Mouse (Mus musculus): ENCODE measurements around the gene Gm49450. TPM values are rescaled to one million over a fixed set of nuclear protein-coding genes. Genes with fewer than 3 reads are reported as not detected.

Gm49450 gene
- polyA plus RNA-seq (2016; fragmentation: Nextera tagmentation; extraction: Ambion mirVana) = not detected in 2 replicates

DNA sequence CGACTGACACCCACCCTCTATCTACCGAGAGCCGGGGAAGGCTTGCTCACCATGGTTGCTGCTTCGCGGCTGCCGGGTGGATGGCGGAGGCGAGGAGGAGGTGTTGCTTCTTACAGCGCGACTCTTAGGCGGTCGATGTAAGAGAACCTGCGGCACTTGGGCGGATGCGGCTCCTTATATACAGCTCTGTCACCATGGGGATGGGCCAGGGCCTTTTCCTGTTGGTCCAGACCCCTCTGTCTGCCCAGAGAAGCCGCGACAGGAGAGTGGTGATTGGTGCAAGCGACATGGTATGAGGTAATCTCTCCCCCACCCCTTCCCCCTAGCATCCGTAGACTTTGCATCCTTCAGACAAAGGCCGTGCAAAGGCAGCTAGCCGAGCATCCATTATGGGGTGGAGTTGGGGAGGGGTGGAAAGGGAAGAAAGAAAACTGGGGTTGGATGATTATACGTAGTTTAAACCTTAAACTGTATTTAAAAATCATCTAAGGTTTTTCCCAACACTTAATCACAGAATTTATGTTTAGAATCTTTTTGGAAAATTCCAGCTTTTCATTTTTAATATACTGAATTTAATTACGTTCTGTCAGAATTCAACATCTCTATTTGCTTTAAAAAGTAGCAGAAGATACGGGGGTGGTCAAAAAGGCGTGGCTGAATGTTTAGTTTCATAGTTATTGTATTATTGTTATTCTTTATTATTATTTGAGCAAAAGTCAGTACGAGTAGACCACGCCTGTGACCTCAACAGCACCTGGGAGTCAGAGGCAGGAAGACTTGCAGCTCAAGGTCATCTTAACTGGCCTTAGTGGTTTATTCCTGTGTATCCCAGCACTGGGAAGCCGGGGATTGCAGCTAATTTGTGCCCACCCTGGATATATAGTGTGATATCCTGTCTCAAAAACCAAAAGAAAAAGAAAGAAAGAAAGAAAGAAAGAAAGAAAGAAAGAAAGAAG, at the start of gene Gm49450, which contains the start of gene Tuba1a:
Gene Gm49450, minus strand, starts transcription at position 151 of the 956 bp plus-strand sequence.
Gene Tuba1a, minus strand, starts transcription at position 303 of the 956 bp plus-strand sequence.
- H3K27me3 ChIP-seq (ENCODE audit: insufficient read depth, poor library complexity, severe bottlenecking) = no peaks in the 10 kb centered on the region
- 8% methylated on average over 28 of the region's 28 CpGs for WGBS
- H3K4me1 ChIP-seq = peaks cover 22% of the 10 kb centered on the region
- DNase-seq (ENCODE audit: low spot score) = peak; percentile 99
- H3K4me3 ChIP-seq = peak within 1 kb of the TSS; percentile 84
- peak within 1 kb of the TSS; percentile 91 for H3K27ac ChIP-seq
- peaks cover 14% of the 10 kb centered on the region for H3K36me3 ChIP-seq
- no peaks in the 10 kb centered on the region for H3K9me3 ChIP-seq

- Histone ChIP-seq H3K27me3 (ENCODE audit: insufficient read depth, poor library complexity, severe bottlenecking) (peaks cover 7% of the 10 kb centered on the region; the same call in 1 of the 2 replicates), H3K4me1 (peaks cover 43% of the 10 kb centered on the region), H3K36me3 (no peaks in the 10 kb centered on the region), H3K9me3 (no peaks in the 10 kb centered on the region), H3K4me3 (peak overlapping the region; percentile 48), H3K27ac (peak overlapping the region; percentile 80)
- WGBS = 8% methylated on average over 17 of the region's 17 CpGs
- no peak for DNase-seq (ENCODE audit: low spot score)
These were observed 48.1 kb upstream of the Gm49450 start for GRCm38 (mm10) chr15:99001451-99001931.

- Histone ChIP-seq H3K36me3 (no peaks in the 10 kb centered on the region), H3K27me3 (ENCODE audit: insufficient read depth, poor library complexity, severe bottlenecking) (peaks cover 7% of the 10 kb centered on the region; the same call in 1 of the 2 replicates), H3K4me1 (peaks cover 48% of the 10 kb centered on the region), H3K4me3 (peak overlapping the region; percentile 48), H3K9me3 (no peaks in the 10 kb centered on the region), H3K27ac (peak overlapping the region; percentile 80)
- no peak for DNase-seq (ENCODE audit: low spot score)
- WGBS = 33% methylated on average over 14 of the region's 14 CpGs
These were observed 47.4 kb upstream of the Gm49450 start for GRCm38 (mm10) chr15:99000535-99001283.

DNA sequence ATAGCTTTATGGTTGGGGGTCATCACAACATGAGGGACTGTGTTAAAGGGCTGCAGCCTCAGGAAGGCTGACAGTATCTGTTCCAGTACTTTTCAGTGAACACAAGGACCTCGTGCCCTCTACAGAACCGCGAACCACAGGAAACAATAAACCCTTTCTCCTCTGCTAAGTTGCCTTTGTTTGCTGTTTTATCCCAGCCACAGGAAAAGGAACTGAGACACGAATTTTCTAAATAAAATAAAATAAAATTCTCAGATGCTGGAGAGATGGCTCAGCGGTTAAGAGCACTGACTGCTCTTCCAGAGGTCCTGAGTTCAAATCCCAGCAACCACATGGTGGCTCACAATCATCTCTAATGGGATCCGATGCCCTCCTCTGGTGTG, 45.4 kb upstream of the Gm49450 start:
- peak overlapping the region; percentile 88 for H3K27ac ChIP-seq
- no peaks in the 10 kb centered on the region for H3K9me3 ChIP-seq
- H3K4me3 ChIP-seq = no peak overlapping the region; the same call in 1 of the 2 replicates
- peaks cover 7% of the 10 kb centered on the region; the same call in 1 of the 2 replicates for H3K27me3 ChIP-seq (ENCODE audit: insufficient read depth, poor library complexity, severe bottlenecking)
- no peak for DNase-seq (ENCODE audit: low spot score)
- WGBS = 47% methylated on average over 6 of the region's 6 CpGs
- no peaks in the 10 kb centered on the region for H3K36me3 ChIP-seq
- H3K4me1 ChIP-seq = peaks cover 56% of the 10 kb centered on the region

GRCm38 (mm10) chr15:98997938-98998774, 44.8 kb upstream of the Gm49450 start:
- WGBS = 20% methylated on average over 13 of the region's 13 CpGs
- Histone ChIP-seq H3K27me3 (ENCODE audit: insufficient read depth, poor library complexity, severe bottlenecking) (peaks cover 7% of the 10 kb centered on the region; the same call in 1 of the 2 replicates), H3K4me1 (peaks cover 61% of the 10 kb centered on the region), H3K36me3 (no peaks in the 10 kb centered on the region), H3K9me3 (no peaks in the 10 kb centered on the region), H3K27ac (peak overlapping the region; percentile 88), H3K4me3 (no peak overlapping the region; the same call in 1 of the 2 replicates)
- DNase-seq (ENCODE audit: low spot score) = peak; percentile 84

- H3K4me1 ChIP-seq = peaks cover 69% of the 10 kb centered on the region
- H3K9me3 ChIP-seq = no peaks in the 10 kb centered on the region
- H3K27ac ChIP-seq = peak overlapping the region; percentile 83
- H3K36me3 ChIP-seq = no peaks in the 10 kb centered on the region
- H3K4me3 ChIP-seq = no peak overlapping the region
- 81% methylated on average over 7 of the region's 7 CpGs for WGBS
- DNase-seq (ENCODE audit: low spot score) = no peak
- H3K27me3 ChIP-seq (ENCODE audit: insufficient read depth, poor library complexity, severe bottlenecking) = no peaks in the 10 kb centered on the region
These were observed 43.5 kb upstream of the Gm49450 start for GRCm38 (mm10) chr15:98996840-98997239.

DNA sequence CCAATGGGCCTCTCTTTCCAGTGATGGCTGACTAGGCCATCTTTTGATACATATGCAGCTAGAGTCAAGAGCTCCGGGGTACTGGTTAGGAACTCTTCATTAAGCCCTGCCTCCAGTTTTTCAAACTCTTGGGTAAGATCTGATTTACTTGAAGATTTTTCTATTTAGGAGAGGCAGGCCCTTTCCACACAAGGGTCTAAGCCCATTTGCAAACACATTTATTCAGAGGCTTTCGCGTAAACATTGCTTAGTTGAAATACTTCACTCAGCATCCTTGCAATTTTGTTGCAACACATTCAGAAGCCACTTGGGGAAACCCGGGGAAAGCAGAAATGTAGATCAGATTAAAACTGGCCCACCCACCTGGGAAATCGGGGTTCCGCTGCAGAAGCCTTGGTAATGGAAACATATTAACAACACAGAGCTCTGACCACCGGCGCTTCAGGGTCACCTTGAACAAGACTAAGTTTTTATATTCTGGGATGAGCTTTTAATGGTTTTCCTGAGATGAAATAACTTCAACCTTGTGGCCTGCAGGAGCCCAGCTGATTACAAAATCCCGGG, 41.7 kb upstream of the Gm49450 start:
- no peaks in the 10 kb centered on the region for H3K36me3 ChIP-seq
- DNase-seq (ENCODE audit: low spot score) = no peak
- H3K27ac ChIP-seq = peak overlapping the region; percentile 77
- WGBS = 78% methylated on average over 9 of the region's 9 CpGs
- no peak overlapping the region for H3K4me3 ChIP-seq
- no peaks in the 10 kb centered on the region for H3K27me3 ChIP-seq (ENCODE audit: insufficient read depth, poor library complexity, severe bottlenecking)
- no peaks in the 10 kb centered on the region for H3K9me3 ChIP-seq
- peaks cover 71% of the 10 kb centered on the region for H3K4me1 ChIP-seq

- Histone ChIP-seq H3K4me1 (peaks cover 81% of the 10 kb centered on the region), H3K9me3 (no peaks in the 10 kb centered on the region), H3K27me3 (ENCODE audit: insufficient read depth, poor library complexity, severe bottlenecking) (no peaks in the 10 kb centered on the region), H3K36me3 (no peaks in the 10 kb centered on the region), H3K27ac (peak overlapping the region; percentile 94), H3K4me3 (0 out of 2 replicates have a peak overlapping the region, but pooled peaks have one; percentile 53)
- DNase-seq (ENCODE audit: low spot score) = peak; percentile 95
- WGBS = 2% methylated on average over 11 of the region's 11 CpGs
These were observed 40.5 kb upstream of the Gm49450 start for GRCm38 (mm10) chr15:98993865-98994264.

DNA sequence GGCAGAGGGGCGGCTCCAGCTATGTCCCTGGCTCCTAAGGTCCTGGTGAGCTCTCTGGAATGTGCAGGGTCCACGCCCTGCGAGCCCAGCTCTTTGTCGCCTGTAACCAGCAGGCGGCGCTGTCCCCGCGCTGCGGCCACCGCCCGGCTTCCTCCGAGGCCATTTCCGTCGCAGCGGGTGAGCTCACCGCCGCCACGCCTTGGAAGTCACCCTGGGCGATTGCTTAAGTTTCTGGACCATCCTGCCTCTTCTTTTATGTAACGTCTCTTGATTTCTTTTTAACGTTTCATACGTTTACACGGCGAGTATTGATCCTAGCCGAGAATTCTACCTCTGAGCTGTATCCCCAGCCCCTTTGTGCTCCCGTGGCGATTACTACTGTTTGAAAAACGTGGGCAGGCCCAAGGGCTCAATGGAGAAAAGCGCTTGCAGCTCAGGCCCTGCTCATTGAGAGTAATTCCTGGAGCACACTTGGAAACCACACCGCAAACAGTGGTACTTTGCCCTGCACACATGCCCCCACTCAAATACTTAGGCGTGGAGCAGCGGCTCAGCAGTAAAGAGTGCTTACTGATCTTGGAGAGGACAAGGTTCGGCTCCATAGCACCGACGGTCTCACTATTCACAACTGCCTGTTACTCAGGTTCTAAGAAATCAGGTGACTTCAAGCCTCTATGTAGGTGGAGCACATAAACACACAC, 39.9 kb upstream of the Gm49450 start:
- peak; percentile 97 for DNase-seq (ENCODE audit: low spot score)
- 6% methylated on average over 35 of the region's 35 CpGs for WGBS
- Histone ChIP-seq H3K27me3 (ENCODE audit: insufficient read depth, poor library complexity, severe bottlenecking) (no peaks in the 10 kb centered on the region), H3K27ac (peak overlapping the region; percentile 94), H3K4me1 (peaks cover 79% of the 10 kb centered on the region), H3K9me3 (no peaks in the 10 kb centered on the region), H3K4me3 (peak overlapping the region; percentile 53), H3K36me3 (no peaks in the 10 kb centered on the region)

DNA sequence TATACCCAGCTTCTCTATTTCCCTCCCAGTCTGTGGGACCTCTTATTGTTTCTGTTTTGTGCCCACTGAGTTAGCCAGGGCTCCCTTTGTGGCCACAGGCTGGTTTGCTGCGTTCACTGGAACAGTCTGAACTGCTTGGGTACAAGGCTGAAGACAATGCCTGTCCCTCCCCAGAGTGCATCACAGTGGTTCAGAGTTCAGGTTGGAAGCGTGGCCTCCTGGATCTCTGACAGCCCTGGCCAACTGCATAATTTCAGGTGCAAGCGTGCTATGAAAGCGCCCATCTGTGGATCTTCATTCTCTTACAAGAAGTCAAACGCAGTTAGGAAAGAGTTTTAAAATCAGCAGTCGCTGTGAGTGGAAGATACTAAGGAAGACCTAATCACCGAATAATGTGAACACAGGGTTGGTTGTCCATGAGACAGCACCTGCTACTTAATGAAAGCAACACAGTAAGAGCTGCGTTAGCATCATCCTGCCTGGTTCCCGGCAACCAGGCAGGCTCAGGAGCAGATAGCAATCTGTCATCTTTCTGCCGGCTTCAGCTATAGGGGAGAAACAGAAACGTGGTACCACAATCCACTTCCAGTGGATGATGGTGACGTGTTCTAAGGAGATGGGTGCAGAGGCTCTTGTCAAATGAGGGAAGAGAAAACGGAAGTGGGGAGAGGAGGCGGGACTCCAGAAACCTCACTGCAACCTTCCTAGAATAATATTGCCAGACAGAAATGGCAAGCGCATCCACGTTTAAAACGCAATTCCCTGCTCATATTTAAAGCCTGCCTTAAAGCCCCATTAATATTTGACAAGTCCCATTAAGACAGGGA, 38.9 kb upstream of the Gm49450 start:
- DNase-seq (ENCODE audit: low spot score) = no peak
- WGBS = 34% methylated on average over 17 of the region's 17 CpGs
- peak overlapping the region; percentile 94 for H3K27ac ChIP-seq
- no peaks in the 10 kb centered on the region for H3K36me3 ChIP-seq
- no peaks in the 10 kb centered on the region for H3K9me3 ChIP-seq
- H3K4me1 ChIP-seq = peaks cover 79% of the 10 kb centered on the region
- no peaks in the 10 kb centered on the region for H3K27me3 ChIP-seq (ENCODE audit: insufficient read depth, poor library complexity, severe bottlenecking)
- peak overlapping the region; percentile 53 for H3K4me3 ChIP-seq

Measured in heart, embryonic 10.5 days (tissue).